Mouse (Mus musculus): Measurements from ENCODE around the gene Dscaml1. TPM values are rescaled to one million over a fixed set of nuclear protein-coding genes. Genes with fewer than 3 reads are reported as not detected.

Dscaml1 gene
- total and polyA plus RNA-seq, 3 experiments, result not detected

- Histone ChIP-seq H3K9me3 (replicated peaks; ENCODE audit: insufficient read depth, low read length) (no peaks in the 10 kb centered on the region), H3K27me3 (ENCODE audit: control insufficient read depth in 1 of 2, insufficient read depth in 2 of 2, low read length in 2 of 2) (peaks cover 1 to 2% of the 10 kb centered on the region in 2 experiments; a peak in 1 of 4 replicates), H3K27ac (ENCODE audit: control insufficient read depth, low read depth, low read length) (no peak overlapping the region), H3K9ac (ENCODE audit: control insufficient read depth, low read depth, low read length, poor library complexity, severe bottlenecking) (no peak overlapping the region), H3K36me3 (ENCODE audit: control insufficient read depth in 1 of 2, insufficient read depth in 2 of 2, low read length in 2 of 2) (no peaks in the 10 kb centered on the region), H3K79me2 (ENCODE audit: control insufficient read depth, insufficient read depth, low read length, poor library complexity) (no peaks in the 10 kb centered on the region), H3K4me3 (ENCODE audit: control insufficient read depth in 1 of 2, insufficient read depth in 1 of 2, low read depth in 2 of 2, low read length in 2 of 2) (no peak overlapping the region), H3K4me1 (ENCODE audit: control insufficient read depth in 1 of 2, insufficient read depth in 2 of 2, low read length in 2 of 2) (no peaks in the 10 kb centered on the region)
- no peak for DNase-seq (ENCODE audit: low read depth, low spot score)
- TF ChIP-seq GABPA (IDR thresholded peaks at IDR 0.05; ENCODE audit: low read depth, low read length), result no peak
Measured at GRCm38 (mm10) chr9:45522866-45523265, 96.4 kb downstream of the Dscaml1 start.

GRCm38 (mm10) chr9:45524505-45524904 is 98.1 kb downstream of the Dscaml1 start:
- Histone ChIP-seq H3K4me1 (ENCODE audit: control insufficient read depth in 1 of 2, insufficient read depth in 2 of 2, low read length in 2 of 2) (no peaks in the 10 kb centered on the region), H3K27me3 (ENCODE audit: control insufficient read depth in 1 of 2, insufficient read depth in 2 of 2, low read length in 2 of 2) (peaks cover 0 to 2% of the 10 kb centered on the region in 2 experiments; a peak in 2 of 4 replicates), H3K79me2 (ENCODE audit: control insufficient read depth, insufficient read depth, low read length, poor library complexity) (no peaks in the 10 kb centered on the region), H3K9me3 (replicated peaks; ENCODE audit: insufficient read depth, low read length) (no peaks in the 10 kb centered on the region), H3K36me3 (ENCODE audit: control insufficient read depth in 1 of 2, insufficient read depth in 2 of 2, low read length in 2 of 2) (no peaks in the 10 kb centered on the region), H3K9ac (ENCODE audit: control insufficient read depth, low read depth, low read length, poor library complexity, severe bottlenecking) (no peak overlapping the region), H3K4me3 (ENCODE audit: control insufficient read depth in 1 of 2, insufficient read depth in 1 of 2, low read depth in 2 of 2, low read length in 2 of 2) (no peak overlapping the region), H3K27ac (ENCODE audit: control insufficient read depth, low read depth, low read length) (no peak overlapping the region)
- TF ChIP-seq POLR2AphosphoS2 (IDR thresholded peaks at IDR 0.05; ENCODE audit: low read length), result no peak
- TF ChIP-seq MEF2A (IDR thresholded peaks at IDR 0.05; ENCODE audit: extremely low read depth, insufficient replicate concordance, low read depth, low read length, poor library complexity, severe bottlenecking), result no peak
- no peak for TF ChIP-seq UBTF (IDR thresholded peaks at IDR 0.05; ENCODE audit: borderline replicate concordance, insufficient read depth, low read depth, low read length)
- TF ChIP-seq KAT2A (conservative IDR thresholded peaks at IDR 0.05; ENCODE audit: low read depth, low read length), result no peak
- TF ChIP-seq ELF1 (IDR thresholded peaks at IDR 0.05; ENCODE audit: low read depth, low read length), result no peak
- TF ChIP-seq MAX (IDR thresholded peaks at IDR 0.05; ENCODE audit: low read length), result no peak
- no peak for TF ChIP-seq NELFE (IDR thresholded peaks at IDR 0.05; ENCODE audit: low read depth, low read length)
- TF ChIP-seq ZMIZ1 (IDR thresholded peaks at IDR 0.05; ENCODE audit: low read depth, low read length), result no peak
- TF ChIP-seq POLR2AphosphoS5 (IDR thresholded peaks at IDR 0.05; ENCODE audit: borderline replicate concordance, low read depth, low read length), result no peak
- no peak for DNase-seq (ENCODE audit: low read depth, low spot score)

- no peaks in the 10 kb centered on the region for H3K79me2 ChIP-seq (ENCODE audit: control insufficient read depth, insufficient read depth, low read length, poor library complexity)
- H3K9me3 ChIP-seq (replicated peaks; ENCODE audit: insufficient read depth, low read length), result no peaks in the 10 kb centered on the region
- no peak overlapping the region for H3K4me3 ChIP-seq (ENCODE audit: control insufficient read depth in 1 of 2, insufficient read depth in 1 of 2, low read depth in 2 of 2, low read length in 2 of 2)
- no peaks in the 10 kb centered on the region for H3K4me1 ChIP-seq (ENCODE audit: control insufficient read depth in 1 of 2, insufficient read depth in 2 of 2, low read length in 2 of 2)
- H3K36me3 ChIP-seq (ENCODE audit: control insufficient read depth in 1 of 2, insufficient read depth in 2 of 2, low read length in 2 of 2), result no peaks in the 10 kb centered on the region
- DNase-seq (ENCODE audit: low read depth, low spot score), result no peak
- H3K27ac ChIP-seq (ENCODE audit: control insufficient read depth, low read depth, low read length), result no peak overlapping the region
- no peak overlapping the region for H3K9ac ChIP-seq (ENCODE audit: control insufficient read depth, low read depth, low read length, poor library complexity, severe bottlenecking)
- TF ChIP-seq MAZ (IDR thresholded peaks at IDR 0.05; ENCODE audit: low read depth, low read length), result no peak
- no peak for TF ChIP-seq ELF1 (IDR thresholded peaks at IDR 0.05; ENCODE audit: low read depth, low read length)
- no peak for TF ChIP-seq CHD1 (IDR thresholded peaks at IDR 0.05; ENCODE audit: low read depth, low read length)
- no peak for TF ChIP-seq SIN3A (IDR thresholded peaks at IDR 0.05; ENCODE audit: low read length)
- TF ChIP-seq MAFK (IDR thresholded peaks at IDR 0.05; ENCODE audit: borderline replicate concordance, low read depth, low read length), result no peak
- no peak for TF ChIP-seq HCFC1 (IDR thresholded peaks at IDR 0.05; ENCODE audit: low read depth, low read length)
- no peak for TF ChIP-seq JUND (IDR thresholded peaks at IDR 0.05; ENCODE audit: low read depth, low read length)
- TF ChIP-seq TCF12 (IDR thresholded peaks at IDR 0.05; ENCODE audit: low read depth, low read length), result no peak
- no peak for TF ChIP-seq CTCF (IDR thresholded peaks at IDR 0.05 in 2 of 3, conservative IDR thresholded peaks at IDR 0.05 in 1 of 3; ENCODE audit: control insufficient read depth in 1 of 3, insufficient read depth in 1 of 3, low read depth in 2 of 3, low read length in 3 of 3, poor library complexity in 1 of 3, severe bottlenecking in 1 of 3)
- no peak for TF ChIP-seq NRF1 (IDR thresholded peaks at IDR 0.05; ENCODE audit: insufficient read depth, low read depth, low read length, poor library complexity, severe bottlenecking)
- TF ChIP-seq CHD2 (IDR thresholded peaks at IDR 0.05; ENCODE audit: low read length), result no peak
- no peak for TF ChIP-seq GATA1 (IDR thresholded peaks at IDR 0.05; ENCODE audit: low read depth, low read length)
- no peak for TF ChIP-seq TBP (IDR thresholded peaks at IDR 0.05; ENCODE audit: low read depth, low read length)
- TF ChIP-seq USF2 (IDR thresholded peaks at IDR 0.05; ENCODE audit: borderline replicate concordance in 1 of 2, insufficient read depth in 1 of 2, low read depth in 1 of 2, low read length in 2 of 2), result no peak
- TF ChIP-seq SMC3 (IDR thresholded peaks at IDR 0.05; ENCODE audit: low read depth, low read length), result no peak
- H3K27me3 ChIP-seq (ENCODE audit: control insufficient read depth in 1 of 2, insufficient read depth in 2 of 2, low read length in 2 of 2), result peaks cover 0 to 2% of the 10 kb centered on the region in 2 experiments; a peak in 1 of 4 replicates
Measured at GRCm38 (mm10) chr9:45533253-45533652, 106.8 kb downstream of the Dscaml1 start.
